Mouse (Mus musculus): Measurements from ENCODE around the gene Ints6.

The Ints6 gene

GRCm38 (mm10) chr14:62761036-62761881 lies at the start of gene Ints6:
Gene Ints6 (minus strand): TSS chr14:62761169.
- in situ Hi-C loops (cut with MboI, MseI) = no loop called here

GRCm38 (mm10) chr14:62808661-62809523 lies 47.9 kb upstream of the Ints6 start:
- in situ Hi-C loops (cut with MboI, MseI) = no loop called here

- in situ Hi-C loops (cut with MboI, MseI) = no loop called here
Observed at GRCm38 (mm10) chr14:62806921-62807320, 46.0 kb upstream of the Ints6 start.

GRCm38 (mm10) chr14:62803204-62803603 lies 42.2 kb upstream of the Ints6 start:
- in situ Hi-C loops (cut with MboI, MseI) = no loop called here

GRCm38 (mm10) chr14:62800791-62801190 lies 39.8 kb upstream of the Ints6 start:
- in situ Hi-C loops (cut with MboI, MseI) = no loop called here

GRCm38 (mm10) chr14:62798608-62799101 lies 37.7 kb upstream of the Ints6 start:
- in situ Hi-C loops (cut with MboI, MseI) = no loop called here

- in situ Hi-C loops (cut with MboI, MseI) = no loop called here
Observed at GRCm38 (mm10) chr14:62795719-62796118, 34.8 kb upstream of the Ints6 start.

- in situ Hi-C loops (cut with MboI, MseI) = no loop called here
Observed at GRCm38 (mm10) chr14:62789282-62789681, 28.3 kb upstream of the Ints6 start.

- in situ Hi-C loops (cut with MboI, MseI) = no loop called here
Observed at GRCm38 (mm10) chr14:62782981-62783380, 22.0 kb upstream of the Ints6 start.

- in situ Hi-C loops (cut with MboI, MseI) = no loop called here
Observed at GRCm38 (mm10) chr14:62780520-62781316, 19.7 kb upstream of the Ints6 start.

GRCm38 (mm10) chr14:62778095-62778494 lies 17.1 kb upstream of the Ints6 start:
- in situ Hi-C loops (cut with MboI, MseI) = no loop called here

- in situ Hi-C loops (cut with MboI, MseI) = no loop called here
Observed at GRCm38 (mm10) chr14:62775034-62775433, 14.1 kb upstream of the Ints6 start.

- in situ Hi-C loops (cut with MboI, MseI) = loop anchor here (5.0 kb wide), 1 partner anchor 58 kb away; no protein-coding TSS in a partner anchor
Observed at GRCm38 (mm10) chr14:62774246-62774645, 13.3 kb upstream of the Ints6 start.

GRCm38 (mm10) chr14:62773766-62774165 lies 12.8 kb upstream of the Ints6 start:
- in situ Hi-C loops (cut with MboI, MseI) = loop anchor here (5.0 kb wide), 1 partner anchor 59 kb away; no protein-coding TSS in a partner anchor

GRCm38 (mm10) chr14:62765398-62765797 lies 4.4 kb upstream of the Ints6 start:
- in situ Hi-C loops (cut with MboI, MseI) = no loop called here

GRCm38 (mm10) chr14:62764371-62764770 lies 3.4 kb upstream of the Ints6 start:
- in situ Hi-C loops (cut with MboI, MseI) = no loop called here

- in situ Hi-C loops (cut with MboI, MseI) = no loop called here
Observed at GRCm38 (mm10) chr14:62761943-62762342, 974 bp upstream of the Ints6 start.

GRCm38 (mm10) chr14:62760321-62761035 lies 491 bp downstream of the Ints6 start:
- in situ Hi-C loops (cut with MboI, MseI) = no loop called here

- in situ Hi-C loops (cut with MboI, MseI) = no loop called here
Observed at GRCm38 (mm10) chr14:62759771-62760320, 1.1 kb downstream of the Ints6 start.

- in situ Hi-C loops (cut with MboI, MseI) = no loop called here
Observed at GRCm38 (mm10) chr14:62758714-62759113, 2.3 kb downstream of the Ints6 start.
